Mouse (Mus musculus) midbrain, embryonic 14.5 days (tissue): ENCODE measurements around the gene Olfr610. TPM values are rescaled to one million over a fixed set of nuclear protein-coding genes. Genes with fewer than 3 reads are reported as not detected.
"Not testable (repeated sequence)": the region's sequence is repeated elsewhere in the genome, so short reads cannot be mapped to it uniquely, and the experiment has no call there.

ENCODE experiments used
- ATAC-seq: fragments of 200-750 bp; cut with Nextera tagmentation; 2 replicates; pipeline ENCODE4 v1.8.0; 2017; ENCODE audit warnings: moderate number of reproducible peaks, moderate library complexity; ENCODE audit not compliant: low FRiP score, low TSS enrichment
- DNase-seq: peaks from one replicate; pipeline ENCODE4 v3.0.0-alpha.2; 2015
- H3K27ac ChIP-seq: fragments of 300-500 bp; sonication (generic); replicated peaks from 2 replicates; pipeline ENCODE4 v1.5.1; 2014; ENCODE audit warnings: mild to moderate bottlenecking, low read depth, low read length, moderate library complexity
- H3K27me3 ChIP-seq: fragments of 300-500 bp; sonication (generic); 2 replicates; pipeline ENCODE4 v1.6.1; 2014; ENCODE audit warnings: low read length, control low read depth, mixed read lengths; ENCODE audit not compliant: control insufficient read depth, insufficient read depth
- H3K36me3 ChIP-seq: fragments of 300-500 bp; sonication (generic); 2 replicates; pipeline ENCODE4 v1.6.1; 2014; ENCODE audit warnings: low read length, control low read depth; ENCODE audit not compliant: control insufficient read depth, insufficient read depth
- H3K4me1 ChIP-seq: fragments of 300-500 bp; sonication (generic); 2 replicates; pipeline ENCODE4 v1.6.1; 2014; ENCODE audit warnings: mild to moderate bottlenecking, antibody characterized with exemption, low read length, control low read depth; ENCODE audit not compliant: control insufficient read depth, insufficient read depth
- H3K4me2 ChIP-seq: fragments of 300-500 bp; sonication (generic); 2 replicates; pipeline ENCODE4 v1.6.1; 2014; ENCODE audit warnings: mild to moderate bottlenecking, low read length, moderate library complexity
- H3K4me3 ChIP-seq: fragments of 300-500 bp; sonication (generic); replicated peaks from 2 replicates; pipeline ENCODE4 v1.5.1; 2014; ENCODE audit warnings: low read depth, low read length
- H3K9ac ChIP-seq: fragments of 300-500 bp; sonication (generic); replicated peaks from 2 replicates; pipeline ENCODE4 v1.6.1; 2014; ENCODE audit warnings: mild to moderate bottlenecking, low read length, moderate library complexity
- H3K9me3 ChIP-seq: fragments of 300-500 bp; sonication (generic); 2 replicates; pipeline ENCODE4 v1.6.1; 2016; ENCODE audit warnings: low read length, control low read depth, mixed read lengths; ENCODE audit not compliant: control insufficient read depth
- WGBS: fragments of 180-500 bp; shearing (Covaris S2); extraction: QIAGEN DNeasy Blood & Tissue Kit; methylation state at CpG from one replicate; pipeline ENCODE4 v1.1.7; 2014; 5-methylcytosine and 5-hydroxymethylcytosine counted together
- polyA plus RNA-seq: library from polyadenylated mRNA; unstranded; fragments of >200 nt; fragmentation: Nextera tagmentation; extraction: Ambion mirVana; gene quantifications from 2 replicates; pipeline ENCODE4 v1.2.1, GENCODE M21; 2014

Gene Olfr610
- not detected in 2 replicates for polyA plus RNA-seq

GRCm38 (mm10) chr7:103512022-103512421 is at the start of gene Olfr610:
TSS of gene Olfr610 (minus strand) at chr7:103512122.
- no peaks in the 10 kb centered on the region for H3K36me3 ChIP-seq
- no peaks in the 10 kb centered on the region for H3K27me3 ChIP-seq
- no peak within 1 kb of the TSS for H3K4me2 ChIP-seq
- no peaks in the 10 kb centered on the region for H3K9me3 ChIP-seq
- 89% methylated on average over 2 of the region's 2 CpGs for WGBS
- H3K4me3 ChIP-seq: no peak within 1 kb of the TSS
- no peak within 1 kb of the TSS for H3K9ac ChIP-seq
- ATAC-seq (no peak), DNase-seq (no peak)
- no peaks in the 10 kb centered on the region for H3K4me1 ChIP-seq
- H3K27ac ChIP-seq: no peak within 1 kb of the TSS

GRCm38 (mm10) chr7:103555779-103556178 is 43.9 kb upstream of the Olfr610 start, which contains the start of gene Olfr615:
TSS of gene Olfr615 (plus strand) at chr7:103556079.
- H3K27ac ChIP-seq: no peak within 1 kb of the TSS

GRCm38 (mm10) chr7:103547774-103548173 is 35.9 kb upstream of the Olfr610 start, which contains the start of gene Olfr613:
TSS of gene Olfr613 (plus strand) at chr7:103548074.
- WGBS: 82% methylated on average over 2 of the region's 2 CpGs
- Histone ChIP-seq H3K9me3 (no peaks in the 10 kb centered on the region), H3K27ac (no peak within 1 kb of the TSS), H3K9ac (no peak within 1 kb of the TSS), H3K36me3 (no peaks in the 10 kb centered on the region), H3K4me1 (no peaks in the 10 kb centered on the region), H3K27me3 (no peaks in the 10 kb centered on the region), H3K4me2 (no peak within 1 kb of the TSS), H3K4me3 (no peak within 1 kb of the TSS)
- DNase-seq (no peak), ATAC-seq (no peak)

More at GRCm38 (mm10) chr7:103555779-103556178, 43.9 kb upstream of the Olfr610 start, which contains the start of gene Olfr615:
- no peaks in the 10 kb centered on the region for H3K9me3 ChIP-seq
- H3K4me3 ChIP-seq: no peak within 1 kb of the TSS
- no peak within 1 kb of the TSS for H3K9ac ChIP-seq
- WGBS: 91% methylated on average over 2 of the region's 2 CpGs
- no peaks in the 10 kb centered on the region for H3K36me3 ChIP-seq
- H3K4me1 ChIP-seq: no peaks in the 10 kb centered on the region
- DNase-seq (no peak), ATAC-seq (no peak)
- H3K4me2 ChIP-seq: no peak within 1 kb of the TSS
- H3K27me3 ChIP-seq: no peaks in the 10 kb centered on the region

GRCm38 (mm10) chr7:103542617-103543016 is 30.7 kb upstream of the Olfr610 start, which contains the start of gene Olfr612:
TSS of gene Olfr612 (minus strand) at chr7:103542717.
- H3K36me3 ChIP-seq, H3K4me3 ChIP-seq: not testable (repeated sequence)
- WGBS: 87% methylated on average over 2 of the region's 2 CpGs

GRCm38 (mm10) chr7:103520746-103521145 is 8.8 kb upstream of the Olfr610 start, which contains the start of gene Olfr611:
TSS of gene Olfr611 (minus strand) at chr7:103520846.
- not testable (repeated sequence) for H3K9ac ChIP-seq, H3K4me1 ChIP-seq, H3K4me2 ChIP-seq, DNase-seq, ATAC-seq, H3K27me3 ChIP-seq, H3K9me3 ChIP-seq, H3K4me3 ChIP-seq, H3K36me3 ChIP-seq, H3K27ac ChIP-seq
- 71% methylated on average over 1 of the region's 1 CpGs for WGBS

More at GRCm38 (mm10) chr7:103542617-103543016, 30.7 kb upstream of the Olfr610 start, which contains the start of gene Olfr612:
- not testable (repeated sequence) for H3K9ac ChIP-seq, H3K27me3 ChIP-seq, H3K4me1 ChIP-seq, H3K9me3 ChIP-seq, H3K4me2 ChIP-seq, H3K27ac ChIP-seq, DNase-seq, ATAC-seq

GRCm38 (mm10) chr7:103497962-103498361 is 14.0 kb downstream of the Olfr610 start, which contains the start of gene Olfr609:
TSS of gene Olfr609 (minus strand) at chr7:103498062.
- no peaks in the 10 kb centered on the region for H3K9me3 ChIP-seq
- no peak within 1 kb of the TSS for H3K4me2 ChIP-seq
- H3K27ac ChIP-seq: no peak within 1 kb of the TSS
- no peaks in the 10 kb centered on the region for H3K4me1 ChIP-seq
- no peaks in the 10 kb centered on the region for H3K36me3 ChIP-seq
- WGBS: 70% methylated on average over 1 of the region's 1 CpGs
- DNase-seq: no peak
- no peak for ATAC-seq
- H3K4me3 ChIP-seq: no peak within 1 kb of the TSS
- no peaks in the 10 kb centered on the region for H3K27me3 ChIP-seq
- no peak within 1 kb of the TSS for H3K9ac ChIP-seq

- not testable (repeated sequence) for H3K27ac ChIP-seq, H3K4me3 ChIP-seq, DNase-seq, H3K9ac ChIP-seq, H3K27me3 ChIP-seq, H3K4me1 ChIP-seq, H3K36me3 ChIP-seq, H3K4me2 ChIP-seq, H3K9me3 ChIP-seq, ATAC-seq
- WGBS: 87% methylated on average over 9 of the region's 9 CpGs
These were observed 34.8 kb downstream of the Olfr610 start for GRCm38 (mm10) chr7:103477106-103477505.

GRCm38 (mm10) chr7:103469577-103469976 is 42.3 kb downstream of the Olfr610 start, which contains the start of gene Olfr608:
TSS of gene Olfr608 (plus strand) at chr7:103469877.
- no peak within 1 kb of the TSS for H3K9ac ChIP-seq
- H3K9me3 ChIP-seq: no peaks in the 10 kb centered on the region
- no peak within 1 kb of the TSS for H3K4me3 ChIP-seq
- H3K27ac ChIP-seq: no peak within 1 kb of the TSS
- no peak for DNase-seq
- H3K4me1 ChIP-seq: no peaks in the 10 kb centered on the region
- H3K4me2 ChIP-seq: no peak within 1 kb of the TSS
- no peak for ATAC-seq
- no peaks in the 10 kb centered on the region for H3K27me3 ChIP-seq
- H3K36me3 ChIP-seq: no peaks in the 10 kb centered on the region

GRCm38 (mm10) chr7:103460590-103460989 is 51.3 kb downstream of the Olfr610 start:
- Histone ChIP-seq H3K9ac (no peak overlapping the region), H3K36me3 (no peaks in the 10 kb centered on the region), H3K9me3 (no peaks in the 10 kb centered on the region), H3K27me3 (no peaks in the 10 kb centered on the region), H3K4me3 (no peak overlapping the region), H3K27ac (no peak overlapping the region), H3K4me2 (no peak overlapping the region), H3K4me1 (no peaks in the 10 kb centered on the region)
- DNase-seq (no peak), ATAC-seq (no peak)
- WGBS: 95% methylated on average over 5 of the region's 5 CpGs
